Mouse (Mus musculus): Measurements from ENCODE around the gene Hist2h2bb. TPM values are rescaled to one million over a fixed set of nuclear protein-coding genes. Genes with fewer than 3 reads are reported as not detected.
A peak's percentile ranks its signal among the peaks of the same experiment; 100 is the strongest.
"Not testable (repeated sequence)": the region's sequence is repeated elsewhere in the genome, so short reads cannot be mapped to it uniquely, and the experiment has no call there.

The Hist2h2bb gene
- polyA plus RNA-seq, 1 experiment from 2014 or later, result 71.3 TPM

- peak; percentile 63 for DNase-seq (ENCODE audit: low spot score)
These were observed 29.4 kb upstream of the Hist2h2bb start, which contains the start of gene Hist2h2aa2 for GRCm38 (mm10) chr3:96239949-96240798. Gene Hist2h2aa2, minus strand, starts transcription at chr3:96240276.

- no peak for DNase-seq (ENCODE audit: low spot score)
These were observed 28.8 kb upstream of the Hist2h2bb start for GRCm38 (mm10) chr3:96240799-96241197.

GRCm38 (mm10) chr3:96243921-96244572 lies 25.5 kb upstream of the Hist2h2bb start:
- no peak for DNase-seq (ENCODE audit: low spot score)

- DNase-seq (ENCODE audit: low spot score), result peak; percentile 82
These were observed 24.3 kb upstream of the Hist2h2bb start, which contains the start of gene Hist2h2aa1 for GRCm38 (mm10) chr3:96245003-96245886. Gene Hist2h2aa1, plus strand, starts transcription at chr3:96245497.

- not testable (repeated sequence) for DNase-seq (ENCODE audit: low spot score)
These were observed 23.5 kb upstream of the Hist2h2bb start for GRCm38 (mm10) chr3:96246018-96246417.

GRCm38 (mm10) chr3:96246427-96246856 lies 23.1 kb upstream of the Hist2h2bb start, which contains the start of gene Hist2h3c1:
Gene Hist2h3c1, plus strand, starts transcription at chr3:96246685.
- DNase-seq (ENCODE audit: low spot score), result not testable (repeated sequence)

- peak; percentile 34 for DNase-seq (ENCODE audit: low spot score)
These were observed 22.0 kb upstream of the Hist2h2bb start for GRCm38 (mm10) chr3:96247356-96248140.

GRCm38 (mm10) chr3:96248141-96249033 lies 21.2 kb upstream of the Hist2h2bb start:
- no peak for DNase-seq (ENCODE audit: low spot score)

GRCm38 (mm10) chr3:96249034-96249345 lies 20.6 kb upstream of the Hist2h2bb start:
- DNase-seq (ENCODE audit: low spot score), result peak; percentile 40

- no peak for DNase-seq (ENCODE audit: low spot score)
These were observed 18.7 kb upstream of the Hist2h2bb start for GRCm38 (mm10) chr3:96250890-96251289.

- DNase-seq (ENCODE audit: low spot score), result no peak
These were observed 17.8 kb upstream of the Hist2h2bb start for GRCm38 (mm10) chr3:96251787-96252186.

GRCm38 (mm10) chr3:96254683-96255355 lies 14.7 kb upstream of the Hist2h2bb start:
- no peak for DNase-seq (ENCODE audit: low spot score)

- DNase-seq (ENCODE audit: low spot score), result no peak
These were observed 13.5 kb upstream of the Hist2h2bb start for GRCm38 (mm10) chr3:96255926-96256593.

- DNase-seq (ENCODE audit: low spot score), result no peak
These were observed 12.4 kb upstream of the Hist2h2bb start for GRCm38 (mm10) chr3:96257190-96257589.

GRCm38 (mm10) chr3:96260220-96260619 lies 9.3 kb upstream of the Hist2h2bb start:
- DNase-seq (ENCODE audit: low spot score), result no peak

GRCm38 (mm10) chr3:96261623-96262022 lies 7.9 kb upstream of the Hist2h2bb start:
- no peak for DNase-seq (ENCODE audit: low spot score)

- peak; percentile 60 for DNase-seq (ENCODE audit: low spot score)
These were observed 7.2 kb upstream of the Hist2h2bb start for GRCm38 (mm10) chr3:96262216-96262875.

All from thymus, postnatal 0 days (tissue).